Mouse (Mus musculus) kidney, postnatal 0 days (tissue): ENCODE measurements around the gene Ece1. TPM values are rescaled to one million over a fixed set of nuclear protein-coding genes. Genes with fewer than 3 reads are reported as not detected.

ENCODE experiments used
- ATAC-seq: fragments of 200-750 bp; cut with Nextera tagmentation; replicated peaks from 2 replicates; pipeline ENCODE4 v1.8.0; 2017; ENCODE audit warnings: low read depth, moderate number of reproducible peaks, moderate TSS enrichment, moderate library complexity; ENCODE audit not compliant: low FRiP score
- DNase-seq: peaks from one replicate; pipeline ENCODE4 v3.0.0-alpha.2; 2016; ENCODE audit warnings: low spot score
- H3K27ac ChIP-seq: fragments of 300-500 bp; sonication (generic); 2 replicates; pipeline ENCODE4 v1.5.1; 2014; ENCODE audit warnings: mild to moderate bottlenecking
- H3K27me3 ChIP-seq: fragments of 300-500 bp; sonication (generic); 2 replicates; pipeline ENCODE4 v1.6.1; 2014; ENCODE audit warnings: low read length, mixed read lengths; ENCODE audit not compliant: insufficient read depth
- H3K36me3 ChIP-seq: fragments of 300-500 bp; sonication (generic); 2 replicates; pipeline ENCODE4 v1.6.1; 2014; ENCODE audit warnings: low read length, mixed read lengths; ENCODE audit not compliant: insufficient read depth
- H3K4me1 ChIP-seq: fragments of 300-500 bp; sonication (generic); replicated peaks from 2 replicates; pipeline ENCODE4 v1.6.1; 2014; ENCODE audit warnings: antibody characterized with exemption, low read length, mixed read lengths; ENCODE audit not compliant: insufficient read depth
- H3K4me2 ChIP-seq: fragments of 300-500 bp; sonication (generic); 2 replicates; pipeline ENCODE4 v1.6.1; 2014; ENCODE audit warnings: mild to moderate bottlenecking, low read length, moderate library complexity, mixed read lengths
- H3K4me3 ChIP-seq: fragments of 300-500 bp; sonication (generic); replicated peaks from 2 replicates; pipeline ENCODE4 v1.5.1; 2014; ENCODE audit warnings: low read depth, low read length
- H3K9ac ChIP-seq: fragments of 300-500 bp; sonication (generic); 2 replicates; pipeline ENCODE4 v1.6.1; 2014; ENCODE audit warnings: low read depth, low read length
- H3K9me3 ChIP-seq: fragments of 300-500 bp; sonication (generic); replicated peaks from 2 replicates; pipeline ENCODE4 v1.6.1; 2016; ENCODE audit warnings: low read length, inconsistent platforms, mixed read lengths
- CTCF ChIP-seq: IDR thresholded peaks from 2 replicates; pipeline ENCODE4 v1.5.1; 2016; ENCODE audit warnings: antibody characterized with exemption, low read depth, mild to moderate bottlenecking, moderate library complexity
- WGBS: fragments of 180-500 bp; shearing (Covaris S2); extraction: QIAGEN DNeasy Blood & Tissue Kit; methylation state at CpG from one replicate; pipeline ENCODE4 v1.1.7; 2014; 5-methylcytosine and 5-hydroxymethylcytosine counted together
- polyA plus RNA-seq: library from polyadenylated mRNA; unstranded; fragments of >200 nt; fragmentation: Nextera tagmentation; extraction: Ambion mirVana; gene quantifications from 2 replicates; pipeline ENCODE4 v1.2.1, GENCODE M21; 2015

The Ece1 gene
- polyA plus RNA-seq, 1 experiment from 2014 or later, result 40.8 TPM

DNA sequence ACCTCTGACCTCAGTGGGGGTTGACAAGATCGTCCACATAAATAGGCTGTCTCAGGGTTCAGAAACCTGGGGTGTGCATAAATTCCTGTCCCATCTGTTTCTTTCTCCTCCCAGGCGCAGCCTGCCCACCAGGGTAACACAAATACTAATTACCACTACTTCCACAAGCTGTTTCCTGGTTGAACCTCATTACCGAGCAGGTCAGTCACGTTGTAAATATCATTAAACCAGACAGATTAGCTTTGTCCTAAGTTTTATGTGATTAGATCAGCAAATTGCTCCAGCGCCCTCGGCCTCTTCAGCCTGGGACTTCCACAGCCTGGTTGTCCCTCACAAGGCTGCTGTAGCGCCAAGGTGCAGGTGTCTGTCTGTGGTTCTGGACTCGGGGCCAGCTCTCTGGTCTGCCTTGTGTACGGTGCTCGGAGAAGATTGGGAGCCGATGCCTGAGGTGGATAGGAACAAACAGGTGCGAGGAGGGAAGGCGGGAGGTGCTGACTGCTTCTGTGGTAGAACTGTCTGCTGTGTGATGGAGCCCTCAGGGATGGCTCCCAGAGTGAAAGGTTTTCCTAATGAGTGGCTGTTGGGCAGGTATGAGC lies 43.0 kb downstream of the Ece1 start:
- H3K4me2 ChIP-seq, result no peak overlapping the region
- no peak for ATAC-seq

GRCm38 (mm10) chr4:137907979-137908378 lies 45.9 kb downstream of the Ece1 start:
- Histone ChIP-seq H3K36me3 (no peaks in the 10 kb centered on the region), H3K4me3 (no peak overlapping the region), H3K27ac (no peak overlapping the region), H3K4me2 (no peak overlapping the region), H3K27me3 (no peaks in the 10 kb centered on the region), H3K9ac (no peak overlapping the region), H3K9me3 (no peaks in the 10 kb centered on the region), H3K4me1 (peaks cover 3% of the 10 kb centered on the region; the same call in 1 of the 2 replicates)
- ATAC-seq (no peak), DNase-seq (no peak)
- no peak for TF ChIP-seq CTCF
- 53% methylated on average over 13 of the region's 13 CpGs for WGBS

More for the DNA sequence above, 43.0 kb downstream of the Ece1 start:
- Histone ChIP-seq H3K4me3 (no peak overlapping the region), H3K9me3 (no peaks in the 10 kb centered on the region), H3K9ac (no peak overlapping the region), H3K27me3 (no peaks in the 10 kb centered on the region), H3K4me1 (peaks cover 3% of the 10 kb centered on the region; the same call in 1 of the 2 replicates), H3K27ac (no peak overlapping the region), H3K36me3 (no peaks in the 10 kb centered on the region)
- no peak for DNase-seq
- no peak for TF ChIP-seq CTCF
- WGBS, result 50% methylated on average over 13 of the region's 13 CpGs

DNA sequence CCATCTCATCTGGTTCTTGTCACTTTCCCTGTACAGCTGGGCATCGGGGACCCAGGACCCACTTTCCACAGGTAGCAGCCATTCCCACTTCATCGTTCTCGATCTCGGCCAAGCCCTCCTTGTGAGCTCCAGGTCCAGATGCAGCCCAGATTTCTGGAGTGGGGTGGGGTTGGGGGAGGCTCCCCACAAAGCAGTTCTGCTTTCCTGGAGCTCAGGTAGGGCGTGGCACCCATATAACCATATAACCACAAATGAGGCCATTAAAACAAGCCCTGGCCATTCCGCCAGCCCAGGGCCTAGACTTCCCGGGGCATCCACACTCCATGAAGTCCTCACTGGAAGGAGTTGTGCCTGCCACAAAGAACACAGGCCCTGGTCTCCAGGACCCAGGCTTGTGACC lies 46.5 kb downstream of the Ece1 start:
- H3K36me3 ChIP-seq, result no peaks in the 10 kb centered on the region
- no peak for TF ChIP-seq CTCF
- no peaks in the 10 kb centered on the region for H3K9me3 ChIP-seq
- no peak for ATAC-seq
- H3K27ac ChIP-seq, result no peak overlapping the region
- no peak for DNase-seq
- peaks cover 6% of the 10 kb centered on the region for H3K4me1 ChIP-seq
- H3K9ac ChIP-seq, result no peak overlapping the region
- 70% methylated on average over 7 of the region's 7 CpGs for WGBS
- H3K4me2 ChIP-seq, result no peak overlapping the region
- no peak overlapping the region for H3K4me3 ChIP-seq
- H3K27me3 ChIP-seq, result no peaks in the 10 kb centered on the region

- Histone ChIP-seq H3K36me3 (no peaks in the 10 kb centered on the region), H3K27ac (no peak overlapping the region), H3K4me3 (no peak overlapping the region), H3K4me1 (peaks cover 10% of the 10 kb centered on the region), H3K4me2 (no peak overlapping the region), H3K9ac (no peak overlapping the region), H3K9me3 (no peaks in the 10 kb centered on the region), H3K27me3 (no peaks in the 10 kb centered on the region)
- WGBS, result 70% methylated on average over 4 of the region's 4 CpGs
- no peak for TF ChIP-seq CTCF
- no peak for ATAC-seq
- DNase-seq, result no peak
Observed at GRCm38 (mm10) chr4:137908915-137909314, 46.9 kb downstream of the Ece1 start.

DNA sequence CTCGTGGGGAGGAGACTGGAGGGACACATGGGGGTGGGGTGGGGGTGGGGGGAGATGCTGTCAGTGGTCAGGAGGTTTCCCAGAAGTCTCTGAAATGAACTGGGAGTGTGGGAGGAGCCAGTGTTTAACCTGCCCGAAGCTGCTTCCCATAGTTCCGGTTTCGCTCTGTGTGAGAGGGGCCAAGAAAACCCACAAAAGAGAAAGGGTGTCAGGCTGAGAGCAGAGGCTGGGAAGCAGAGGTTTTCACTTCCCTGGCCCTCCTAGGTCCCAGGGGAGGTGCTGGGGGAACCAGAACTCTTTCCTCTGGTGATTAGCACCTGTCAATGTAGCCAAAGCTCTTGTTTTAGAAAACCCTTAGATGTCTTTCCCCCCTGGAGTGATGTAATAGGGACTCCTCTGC lies 47.4 kb downstream of the Ece1 start:
- Histone ChIP-seq H3K4me2 (no peak overlapping the region), H3K4me3 (no peak overlapping the region), H3K4me1 (peaks cover 11% of the 10 kb centered on the region), H3K9ac (no peak overlapping the region), H3K36me3 (no peaks in the 10 kb centered on the region), H3K27ac (no peak overlapping the region), H3K27me3 (no peaks in the 10 kb centered on the region), H3K9me3 (no peaks in the 10 kb centered on the region)
- TF ChIP-seq CTCF, result no peak
- DNase-seq, result no peak
- 30% methylated on average over 4 of the region's 4 CpGs for WGBS
- no peak for ATAC-seq

DNA sequence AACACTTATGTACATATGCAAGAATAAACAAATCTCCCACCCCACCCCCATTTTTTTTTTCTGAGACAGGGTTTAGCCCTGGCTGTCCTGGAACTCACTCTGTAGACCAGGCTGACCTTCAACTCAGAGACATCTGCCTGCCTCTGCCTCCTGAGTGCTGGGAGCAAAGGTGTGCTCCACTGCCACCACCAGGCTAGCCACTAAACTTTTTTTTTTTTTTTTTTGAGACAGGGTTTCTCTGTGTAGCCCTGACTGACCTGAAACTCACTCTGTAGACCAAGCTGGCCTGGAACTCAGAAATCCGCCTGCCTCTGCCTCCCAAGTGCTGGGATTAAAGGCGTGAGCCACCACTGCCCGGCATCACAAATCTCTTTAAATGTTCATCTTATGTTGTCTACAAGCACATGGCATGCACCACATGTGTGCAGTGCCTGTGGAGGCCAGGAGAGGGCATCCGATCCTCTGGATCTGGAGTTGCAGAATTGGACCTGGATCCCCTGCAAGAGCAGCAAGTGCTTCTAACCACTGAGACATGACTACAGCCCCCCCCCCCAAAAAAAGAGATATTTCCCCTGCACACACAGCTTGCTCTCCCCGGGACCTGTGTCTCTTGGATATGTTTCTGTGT lies 48.5 kb downstream of the Ece1 start:
- peak; percentile 62 for TF ChIP-seq CTCF
- no peak overlapping the region for H3K4me2 ChIP-seq
- no peak overlapping the region for H3K4me3 ChIP-seq
- no peak overlapping the region for H3K9ac ChIP-seq
- H3K36me3 ChIP-seq, result no peaks in the 10 kb centered on the region
- DNase-seq (no peak), ATAC-seq (no peak)
- H3K9me3 ChIP-seq, result no peaks in the 10 kb centered on the region
- WGBS, result 91% methylated on average over 5 of the region's 5 CpGs
- H3K27me3 ChIP-seq, result no peaks in the 10 kb centered on the region
- peaks cover 8% of the 10 kb centered on the region for H3K4me1 ChIP-seq
- H3K27ac ChIP-seq, result no peak overlapping the region
